Mouse (Mus musculus) neural tube, embryonic 14.5 days (tissue): Measurements from ENCODE around the gene Gm973. TPM values are rescaled to one million over a fixed set of nuclear protein-coding genes. Genes with fewer than 3 reads are reported as not detected.

Source experiments
- ATAC-seq: fragments of 200-750 bp; cut with Nextera tagmentation; 2 replicates; pipeline ENCODE4 v1.8.0; 2017; ENCODE audit warnings: low read depth, mild to moderate bottlenecking, moderate TSS enrichment, moderate library complexity
- H3K27ac ChIP-seq: fragments of 300-500 bp; sonication (generic); 2 replicates; pipeline ENCODE4 v1.5.1; 2014; ENCODE audit warnings: low read depth, mild to moderate bottlenecking, control low read depth, low read length, moderate library complexity, mixed read lengths
- H3K27me3 ChIP-seq: fragments of 300-500 bp; sonication (generic); 2 replicates; pipeline ENCODE4 v1.6.1; 2014; ENCODE audit warnings: low read length; ENCODE audit not compliant: control insufficient read depth, insufficient read depth
- H3K36me3 ChIP-seq: fragments of 300-500 bp; sonication (generic); 2 replicates; pipeline ENCODE4 v1.6.1; 2014; ENCODE audit warnings: low read length, mixed read lengths; ENCODE audit not compliant: control insufficient read depth, insufficient read depth
- H3K4me1 ChIP-seq: fragments of 300-500 bp; sonication (generic); 2 replicates; pipeline ENCODE4 v1.6.1; 2014; ENCODE audit warnings: low read length; ENCODE audit not compliant: control insufficient read depth, insufficient read depth
- H3K4me2 ChIP-seq: fragments of 300-500 bp; sonication (generic); 2 replicates; pipeline ENCODE4 v1.6.1; 2014; ENCODE audit warnings: mild to moderate bottlenecking, low read depth, low read length, control low read depth
- H3K4me3 ChIP-seq: fragments of 300-500 bp; sonication (generic); 2 replicates; pipeline ENCODE4 v1.5.1; 2014; ENCODE audit warnings: low read depth, low read length, control low read depth, mixed read lengths
- H3K9ac ChIP-seq: fragments of 300-500 bp; sonication (generic); replicated peaks from 2 replicates; pipeline ENCODE4 v1.6.1; 2014; ENCODE audit warnings: low read depth, mild to moderate bottlenecking, control low read depth, low read length, mixed read lengths
- H3K9me3 ChIP-seq: fragments of 300-500 bp; sonication (generic); 2 replicates; pipeline ENCODE4 v1.6.1; 2016; ENCODE audit warnings: low read length; ENCODE audit not compliant: control insufficient read depth
- WGBS: fragments of 180-500 bp; shearing (Covaris S2); extraction: QIAGEN DNeasy Blood & Tissue Kit; methylation state at CpG from one replicate; pipeline ENCODE4 v1.1.7; 2014; 5-methylcytosine and 5-hydroxymethylcytosine counted together
- polyA plus RNA-seq: library from polyadenylated mRNA; unstranded; fragments of >200 nt; fragmentation: Nextera tagmentation; extraction: Ambion mirVana; gene quantifications from 2 replicates; pipeline ENCODE4 v1.2.1, GENCODE M21; 2014

The Gm973 gene
- polyA plus RNA-seq, 1 experiment from 2014 or later: 13.2 TPM

DNA sequence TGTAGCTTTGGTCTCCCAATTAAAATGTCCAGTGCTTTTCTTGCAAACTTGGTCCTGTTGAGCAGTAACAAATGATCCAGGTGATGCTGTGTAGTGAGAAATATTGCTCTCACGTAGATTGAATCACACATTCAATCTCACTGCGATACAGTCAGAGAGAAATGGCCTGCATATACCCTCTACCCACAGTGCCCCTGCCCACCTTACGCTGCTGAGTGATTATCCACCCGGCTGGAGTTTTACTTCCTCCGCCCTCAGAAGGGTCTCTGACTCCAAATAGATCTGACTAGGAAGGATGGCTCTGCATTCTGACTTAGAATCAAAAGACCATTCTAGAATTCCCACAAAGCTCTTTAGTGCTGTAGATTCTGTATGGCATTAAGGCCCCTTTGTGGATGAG is 32.4 kb downstream of the Gm973 start:
- no peaks in the 10 kb centered on the region for H3K27me3 ChIP-seq
- no peak overlapping the region for H3K9ac ChIP-seq
- H3K36me3 ChIP-seq: no peaks in the 10 kb centered on the region
- ATAC-seq: 0 out of 2 replicates have a peak, but pooled peaks have one; percentile 42
- peak overlapping the region; percentile 16; the same call in 1 of the 2 replicates for H3K27ac ChIP-seq
- H3K9me3 ChIP-seq: no peaks in the 10 kb centered on the region
- 46% methylated on average over 5 of the region's 5 CpGs for WGBS
- H3K4me3 ChIP-seq: no peak overlapping the region
- H3K4me2 ChIP-seq: no peak overlapping the region
- no peaks in the 10 kb centered on the region for H3K4me1 ChIP-seq

DNA sequence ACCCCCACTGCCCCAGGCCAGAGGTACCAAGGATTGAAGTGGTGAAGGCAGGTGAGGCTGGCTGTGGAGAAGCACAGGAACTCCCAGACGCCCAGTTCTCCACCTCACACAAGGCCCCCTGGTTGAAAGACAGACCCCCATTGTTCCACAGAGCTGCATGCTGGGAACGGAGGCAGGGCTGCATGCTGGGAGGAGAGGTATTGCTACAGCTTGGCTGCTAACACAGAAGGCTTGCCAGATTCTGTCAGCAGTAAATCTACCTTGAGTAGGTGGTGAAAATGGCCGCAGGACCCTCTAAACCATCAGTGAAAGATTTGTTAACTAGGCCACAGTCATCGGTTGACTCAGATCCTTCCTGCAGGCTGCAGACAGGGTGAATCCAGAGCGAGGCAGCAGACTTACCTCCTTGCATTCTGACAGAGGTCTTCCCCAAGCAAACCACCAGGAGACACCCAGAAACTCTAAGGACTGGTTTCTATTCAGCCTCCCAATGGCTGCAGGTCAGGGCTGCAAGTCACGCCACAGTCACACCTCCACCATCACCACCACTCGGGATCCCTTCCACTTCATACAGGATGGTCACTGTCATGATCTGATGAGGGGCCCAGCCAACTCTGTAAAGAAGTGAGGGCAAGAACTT is 33.1 kb downstream of the Gm973 start:
- peak; percentile 60 for ATAC-seq
- Histone ChIP-seq H3K36me3 (no peaks in the 10 kb centered on the region), H3K4me1 (no peaks in the 10 kb centered on the region), H3K27me3 (no peaks in the 10 kb centered on the region), H3K9me3 (no peaks in the 10 kb centered on the region), H3K9ac (no peak overlapping the region), H3K27ac (peak overlapping the region; percentile 16; the same call in 1 of the 2 replicates), H3K4me3 (no peak overlapping the region), H3K4me2 (no peak overlapping the region)
- WGBS: 47% methylated on average over 7 of the region's 7 CpGs

DNA sequence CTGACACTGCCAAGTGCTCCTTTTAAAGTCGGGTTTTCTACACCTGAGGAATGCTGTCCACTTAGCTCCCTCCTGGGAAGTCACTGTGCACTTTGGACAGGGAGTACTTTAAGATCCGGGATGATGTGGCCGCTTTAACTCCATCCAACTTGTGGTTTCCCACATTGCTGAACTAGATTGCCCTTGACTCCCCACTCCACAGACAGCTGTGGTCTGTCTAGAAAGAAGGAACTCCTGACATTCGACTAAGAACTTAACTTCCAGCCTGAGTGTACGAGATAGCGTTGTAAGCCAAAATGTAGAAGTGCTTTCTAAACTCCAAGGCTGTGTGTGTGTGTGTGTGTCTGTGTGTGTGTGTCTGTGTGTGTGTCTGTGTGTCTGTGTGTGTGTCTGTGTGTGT is 34.2 kb downstream of the Gm973 start:
- 78% methylated on average over 6 of the region's 6 CpGs for WGBS
- Histone ChIP-seq H3K4me1 (no peaks in the 10 kb centered on the region), H3K27me3 (no peaks in the 10 kb centered on the region), H3K27ac (no peak overlapping the region), H3K4me3 (no peak overlapping the region), H3K36me3 (no peaks in the 10 kb centered on the region), H3K9ac (no peak overlapping the region), H3K9me3 (no peaks in the 10 kb centered on the region), H3K4me2 (no peak overlapping the region)
- no peak for ATAC-seq

DNA sequence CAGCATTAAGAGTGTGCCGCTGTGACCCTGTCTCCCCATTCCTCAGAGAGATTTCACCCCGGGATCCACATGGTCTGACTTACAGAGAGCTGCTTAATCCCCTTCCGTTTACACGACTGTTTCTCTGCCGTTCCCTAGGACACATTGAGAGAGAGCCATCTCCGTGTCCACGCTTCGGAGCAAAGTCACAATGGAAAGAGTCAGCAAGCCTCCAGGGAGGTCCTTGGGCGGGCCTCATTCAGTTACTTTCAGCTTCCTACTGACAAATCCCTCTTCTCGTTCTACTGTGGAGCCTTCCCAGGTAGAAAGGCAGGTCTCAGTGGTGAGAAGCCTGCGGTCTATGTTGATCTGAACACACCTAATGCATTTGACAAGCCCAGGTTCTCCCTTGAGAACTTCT is 34.9 kb downstream of the Gm973 start:
- Histone ChIP-seq H3K4me3 (no peak overlapping the region), H3K27ac (no peak overlapping the region), H3K27me3 (no peaks in the 10 kb centered on the region), H3K9me3 (no peaks in the 10 kb centered on the region), H3K4me1 (no peaks in the 10 kb centered on the region), H3K4me2 (no peak overlapping the region), H3K9ac (no peak overlapping the region), H3K36me3 (no peaks in the 10 kb centered on the region)
- ATAC-seq: no peak
- 77% methylated on average over 11 of the region's 11 CpGs for WGBS

DNA sequence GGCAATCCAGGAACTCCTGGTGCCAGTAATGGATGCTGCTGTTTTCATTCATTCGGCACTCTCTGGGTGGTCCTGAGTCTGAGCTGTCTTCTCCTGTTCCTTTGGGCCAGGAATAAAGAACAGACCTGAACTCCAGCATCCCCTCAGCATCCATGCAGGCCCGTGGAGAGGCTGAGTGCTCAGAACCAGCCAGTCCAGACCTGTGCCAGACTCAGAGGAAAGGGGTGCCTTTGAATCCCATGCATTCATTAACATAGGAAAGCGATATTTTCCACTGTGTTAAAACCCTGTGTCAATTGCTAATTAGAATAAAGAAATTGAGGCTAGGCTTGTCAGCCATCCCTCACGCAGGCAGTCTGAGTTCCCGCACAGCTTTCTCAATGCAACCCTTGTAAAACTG is 37.6 kb downstream of the Gm973 start:
- no peaks in the 10 kb centered on the region for H3K36me3 ChIP-seq
- no peak overlapping the region for H3K27ac ChIP-seq
- ATAC-seq: peak; percentile 79; the same call in 1 of the 2 replicates
- H3K4me2 ChIP-seq: no peak overlapping the region
- H3K9ac ChIP-seq: no peak overlapping the region
- H3K27me3 ChIP-seq: no peaks in the 10 kb centered on the region
- H3K4me3 ChIP-seq: no peak overlapping the region
- WGBS: 22% methylated on average over 5 of the region's 5 CpGs
- no peaks in the 10 kb centered on the region for H3K4me1 ChIP-seq
- no peaks in the 10 kb centered on the region for H3K9me3 ChIP-seq

DNA sequence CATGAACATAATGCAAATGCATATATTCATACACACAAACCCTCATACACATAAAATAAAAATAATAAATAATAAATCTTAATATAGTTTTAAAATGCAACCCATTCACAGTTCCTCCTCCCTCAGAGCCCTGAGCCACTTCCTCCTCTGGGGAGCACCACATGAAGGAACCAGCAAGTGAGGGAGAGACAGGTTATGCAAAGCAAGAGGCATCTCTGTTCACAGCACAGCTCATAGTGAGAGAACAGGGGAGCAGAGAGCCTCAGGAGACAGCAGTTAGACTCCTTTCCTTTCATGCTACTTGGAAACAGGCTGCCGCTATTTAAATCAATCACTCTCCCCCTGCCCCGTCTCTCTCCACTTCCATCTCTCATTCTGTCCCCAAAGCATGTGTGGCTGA is 47.5 kb downstream of the Gm973 start:
- no peak overlapping the region for H3K27ac ChIP-seq
- WGBS: 78% methylated on average over 2 of the region's 2 CpGs
- no peak for ATAC-seq

DNA sequence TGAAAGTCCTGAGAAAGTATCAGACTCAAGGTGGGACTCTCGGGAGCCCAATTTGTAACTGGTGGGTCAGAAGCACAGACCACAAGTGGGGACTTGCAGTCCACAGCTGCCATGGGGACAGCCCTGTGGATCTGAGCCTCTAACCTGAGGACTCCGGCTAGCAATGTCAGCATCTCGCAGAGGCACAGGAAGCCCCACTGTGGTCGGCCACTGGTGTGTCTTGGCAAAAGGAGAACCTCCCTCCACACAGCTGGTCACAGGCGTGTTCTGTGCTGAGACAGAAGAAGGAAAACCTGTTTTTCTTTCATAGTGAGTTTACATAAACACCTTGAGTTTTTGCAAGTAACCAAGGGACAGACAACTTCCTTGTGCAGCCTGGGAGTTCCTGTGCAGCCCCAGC is 49.7 kb downstream of the Gm973 start:
- WGBS: 78% methylated on average over 5 of the region's 5 CpGs
- Histone ChIP-seq H3K4me2 (no peak overlapping the region), H3K4me1 (no peaks in the 10 kb centered on the region), H3K27ac (no peak overlapping the region), H3K27me3 (no peaks in the 10 kb centered on the region), H3K36me3 (no peaks in the 10 kb centered on the region), H3K9me3 (no peaks in the 10 kb centered on the region), H3K4me3 (no peak overlapping the region), H3K9ac (no peak overlapping the region)
- no peak for ATAC-seq

More for the DNA sequence above, 47.5 kb downstream of the Gm973 start:
- H3K4me2 ChIP-seq: no peak overlapping the region
- no peak overlapping the region for H3K4me3 ChIP-seq
- no peaks in the 10 kb centered on the region for H3K27me3 ChIP-seq
- no peak overlapping the region for H3K9ac ChIP-seq
- no peaks in the 10 kb centered on the region for H3K9me3 ChIP-seq
- no peaks in the 10 kb centered on the region for H3K36me3 ChIP-seq
- H3K4me1 ChIP-seq: no peaks in the 10 kb centered on the region

DNA sequence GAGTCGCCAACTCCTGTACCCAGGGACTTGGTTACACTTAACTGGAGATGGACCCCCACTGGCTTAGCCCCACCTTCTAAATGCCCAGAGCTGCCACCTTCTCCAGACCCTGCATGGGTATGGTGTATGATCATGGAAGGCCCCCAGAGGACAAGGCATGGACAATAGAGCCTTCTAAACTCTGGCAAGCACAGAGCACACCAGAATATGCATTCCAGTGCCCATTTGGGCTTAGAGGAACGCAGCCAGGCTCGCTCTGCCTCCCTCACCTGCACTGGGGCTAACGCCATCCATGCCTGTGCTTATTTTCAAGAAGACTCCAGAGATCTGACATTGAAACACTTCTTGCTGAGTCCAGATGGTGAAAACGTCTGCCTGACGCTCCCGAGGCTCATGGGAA is 50.2 kb downstream of the Gm973 start:
- no peak for ATAC-seq
- H3K9ac ChIP-seq: no peak overlapping the region
- H3K27me3 ChIP-seq: no peaks in the 10 kb centered on the region
- H3K4me1 ChIP-seq: no peaks in the 10 kb centered on the region
- H3K9me3 ChIP-seq: no peaks in the 10 kb centered on the region
- H3K27ac ChIP-seq: no peak overlapping the region
- H3K4me3 ChIP-seq: no peak overlapping the region
- WGBS: 80% methylated on average over 7 of the region's 7 CpGs
- H3K4me2 ChIP-seq: no peak overlapping the region
- H3K36me3 ChIP-seq: no peaks in the 10 kb centered on the region

DNA sequence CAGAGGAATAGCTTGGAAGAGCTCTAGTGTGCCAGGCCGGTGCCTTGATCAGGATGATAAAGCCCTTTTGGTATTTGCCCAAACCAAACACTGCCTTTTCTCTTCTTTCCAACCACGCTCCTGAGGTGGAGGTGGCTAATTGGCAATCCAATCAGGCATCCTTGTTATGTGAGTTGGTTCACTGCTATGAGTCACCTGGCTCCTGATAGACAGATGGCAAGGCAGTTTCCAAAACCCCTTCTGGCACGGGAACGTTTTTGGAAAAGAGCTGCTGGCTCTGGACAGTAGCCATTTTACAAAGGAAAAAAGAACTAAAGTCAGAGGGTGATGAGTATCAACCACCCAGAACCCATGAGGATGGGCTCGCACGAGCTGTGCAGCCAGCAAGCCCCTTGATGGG is 50.9 kb downstream of the Gm973 start:
- Histone ChIP-seq H3K27ac (no peak overlapping the region), H3K4me3 (no peak overlapping the region), H3K27me3 (no peaks in the 10 kb centered on the region), H3K36me3 (no peaks in the 10 kb centered on the region), H3K4me2 (no peak overlapping the region), H3K9ac (no peak overlapping the region), H3K9me3 (no peaks in the 10 kb centered on the region), H3K4me1 (no peaks in the 10 kb centered on the region)
- 78% methylated on average over 6 of the region's 6 CpGs for WGBS
- no peak for ATAC-seq
